Mouse (Mus musculus): ENCODE measurements at regions not wholly inside any gene's neighbourhood (a gene's known extent, or its start where the extent isn't known, plus 50 kb on each side); places are given as distances from the start of the nearest gene placed in this dataset.

- no peak for TF ChIP-seq CTCF (conservative IDR thresholded peaks at IDR 0.05)
- peak in 1 of 2 experiments; percentile 11 for DNase-seq (ENCODE audit: low spot score in 2 of 2)
- Histone ChIP-seq H3K4me3 (no peak overlapping the region), H3K27ac (no peak overlapping the region)
Observed at GRCm38 (mm10) chr1:77663345-77663744, 148.5 kb upstream of the Epha4 start.

- H3K4me3 ChIP-seq, result no peak overlapping the region
- no peak overlapping the region for H3K27ac ChIP-seq
- DNase-seq (ENCODE audit: low spot score in 2 of 2), result no peak
- no peak for TF ChIP-seq CTCF (conservative IDR thresholded peaks at IDR 0.05)
Observed at GRCm38 (mm10) chr1:77660436-77660835, 145.5 kb upstream of the Epha4 start.

- peak; percentile 51 for TF ChIP-seq CTCF (conservative IDR thresholded peaks at IDR 0.05)
- Histone ChIP-seq H3K4me3 (no peak overlapping the region), H3K27ac (no peak overlapping the region)
- DNase-seq (ENCODE audit: low spot score in 2 of 2), result peak in 1 of 2 experiments; percentile 1
Observed at GRCm38 (mm10) chr1:77637025-77637424, 122.1 kb upstream of the Epha4 start.

GRCm38 (mm10) chr1:77629496-77630281 is 114.8 kb upstream of the Epha4 start:
- H3K27ac ChIP-seq, result no peak overlapping the region
- TF ChIP-seq CTCF (conservative IDR thresholded peaks at IDR 0.05), result no peak
- DNase-seq (ENCODE audit: low spot score in 2 of 2), result no peak
- no peak overlapping the region for H3K4me3 ChIP-seq

- Histone ChIP-seq H3K27ac (no peak overlapping the region), H3K4me3 (no peak overlapping the region)
- TF ChIP-seq CTCF (conservative IDR thresholded peaks at IDR 0.05), result no peak
- no peak for DNase-seq (ENCODE audit: low spot score in 2 of 2)
Observed at GRCm38 (mm10) chr1:77628861-77629260, 114.0 kb upstream of the Epha4 start.

- DNase-seq (ENCODE audit: low spot score in 2 of 2), result no peak
- no peak for TF ChIP-seq CTCF (conservative IDR thresholded peaks at IDR 0.05)
- Histone ChIP-seq H3K27ac (no peak overlapping the region), H3K4me3 (no peak overlapping the region)
Observed at GRCm38 (mm10) chr1:77617490-77617889, 102.6 kb upstream of the Epha4 start.

- no peak for DNase-seq (ENCODE audit: low spot score in 2 of 2)
- H3K27ac ChIP-seq, result no peak overlapping the region
- no peak for TF ChIP-seq CTCF (conservative IDR thresholded peaks at IDR 0.05)
- no peak overlapping the region for H3K4me3 ChIP-seq
Observed at GRCm38 (mm10) chr1:77600509-77600908, 85.6 kb upstream of the Epha4 start.

- Histone ChIP-seq H3K27ac (no peak overlapping the region), H3K4me3 (no peak overlapping the region)
- TF ChIP-seq CTCF (conservative IDR thresholded peaks at IDR 0.05), result no peak
- no peak for DNase-seq (ENCODE audit: low spot score in 2 of 2)
Observed at GRCm38 (mm10) chr1:77592649-77593048, 77.8 kb upstream of the Epha4 start.

GRCm38 (mm10) chr1:77592248-77592647 is 77.4 kb upstream of the Epha4 start:
- Histone ChIP-seq H3K4me3 (no peak overlapping the region), H3K27ac (no peak overlapping the region)
- no peak for TF ChIP-seq CTCF (conservative IDR thresholded peaks at IDR 0.05)
- DNase-seq (ENCODE audit: low spot score in 2 of 2), result no peak

GRCm38 (mm10) chr1:77589423-77589822 is 74.5 kb upstream of the Epha4 start:
- TF ChIP-seq CTCF (conservative IDR thresholded peaks at IDR 0.05), result peak; percentile 78
- Histone ChIP-seq H3K4me3 (no peak overlapping the region), H3K27ac (no peak overlapping the region)
- no peak for DNase-seq (ENCODE audit: low spot score in 2 of 2)

- no peak for TF ChIP-seq CTCF (conservative IDR thresholded peaks at IDR 0.05)
- Histone ChIP-seq H3K27ac (no peak overlapping the region), H3K4me3 (no peak overlapping the region)
- no peak for DNase-seq (ENCODE audit: low spot score in 2 of 2)
Observed at GRCm38 (mm10) chr1:77585520-77585919, 70.6 kb upstream of the Epha4 start.

- DNase-seq (ENCODE audit: low spot score in 2 of 2), result peak in 1 of 2 experiments; percentile 17
- Histone ChIP-seq H3K27ac (peak overlapping the region; percentile 71), H3K4me3 (no peak overlapping the region)
- no peak for TF ChIP-seq CTCF (conservative IDR thresholded peaks at IDR 0.05)
Observed at GRCm38 (mm10) chr1:77568081-77568480, 53.2 kb upstream of the Epha4 start.

- H3K4me3 ChIP-seq, result no peak overlapping the region
- H3K27ac ChIP-seq, result peak overlapping the region; percentile 71
- TF ChIP-seq CTCF (conservative IDR thresholded peaks at IDR 0.05), result no peak
- no peak for DNase-seq (ENCODE audit: low spot score in 2 of 2)
Observed at GRCm38 (mm10) chr1:77567657-77568056, 52.8 kb upstream of the Epha4 start.
